Mouse (Mus musculus): ENCODE data around the gene AA792892. TPM values are rescaled to one million over a fixed set of nuclear protein-coding genes. Genes with fewer than 3 reads are reported as not detected.

Gene AA792892
- polyA plus RNA-seq (2021; fragmentation: Nextera tagmentation): not detected in 2 replicates
- long read RNA-seq, experiment 1: 0 reads
- long read RNA-seq, experiment 2: 0 reads

GRCm38 (mm10) chr5:94339449-94339848 lies at the start of gene AA792892:
Gene AA792892, plus strand, starts transcription at chr5:94339749.

DNA sequence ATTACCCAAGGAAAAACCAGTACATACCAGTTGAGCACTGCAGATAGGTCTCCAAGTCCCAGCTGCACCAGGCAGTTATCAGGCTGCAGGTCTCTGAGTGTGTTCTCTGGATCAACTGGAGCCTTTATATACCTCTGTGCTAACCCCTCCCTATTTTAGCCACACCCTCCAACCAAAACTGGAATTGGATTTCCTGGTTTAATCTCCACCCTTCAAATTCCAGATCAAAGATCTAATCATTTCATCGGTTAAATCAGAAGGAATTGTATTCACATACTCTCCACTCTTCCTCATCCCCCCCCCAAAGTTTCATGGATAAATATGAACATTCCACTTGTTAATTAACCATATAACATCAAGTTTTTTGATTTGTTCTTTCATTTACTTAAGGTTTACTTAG lies 32.9 kb upstream of the AA792892 start, which contains the start of gene A430089I19Rik:
TSS of gene A430089I19Rik (minus strand) at position 101 of the 400 bp plus-strand sequence.

GRCm38 (mm10) chr5:94314135-94314534 lies 25.4 kb upstream of the AA792892 start, which contains the start of gene Gm6502:
Gene Gm6502, plus strand, starts transcription at chr5:94314435.

Other genes with a start within 250 kb of the AA792892 start
- not detected in 2 replicates for gene Gm3106, start 121.7 kb upstream of the AA792892 start, polyA plus RNA-seq (2021; fragmentation: Nextera tagmentation)
- gene A430089I19Rik, start 33.0 kb upstream of the AA792892 start, polyA plus RNA-seq (2021; fragmentation: Nextera tagmentation): not detected in 2 replicates
- not detected in 2 replicates for gene Gm6502, start 25.3 kb upstream of the AA792892 start, polyA plus RNA-seq (2021; fragmentation: Nextera tagmentation)
- gene Gm7682, start 106.0 kb downstream of the AA792892 start, polyA plus RNA-seq (2021; fragmentation: Nextera tagmentation): not detected in 2 replicates
- not detected in 2 replicates for gene Gm3139, start 186.5 kb downstream of the AA792892 start, polyA plus RNA-seq (2021; fragmentation: Nextera tagmentation)

Data from layer of hippocampus, adult 6 months (tissue).